Mouse (Mus musculus) G1E (cell line): ENCODE data around the gene Gse1.

ENCODE experiments used
- CTCF ChIP-seq: IDR thresholded peaks from 2 replicates; pipeline ENCODE4 v1.5.1; 2012; ENCODE audit warnings: low read depth, low read length, inconsistent platforms, mixed read lengths
- GATA1 ChIP-seq: IDR thresholded peaks from 2 replicates; pipeline ENCODE4 v1.6.1; 2012; ENCODE audit warnings: borderline replicate concordance, low read length, inconsistent platforms, mixed read lengths
- GATA2 ChIP-seq: IDR thresholded peaks from 2 replicates; pipeline ENCODE4 v1.6.1; 2012; ENCODE audit warnings: low read depth, low read length, inconsistent platforms, borderline replicate concordance
- POLR2AphosphoS5 ChIP-seq: IDR thresholded peaks from 2 replicates; pipeline ENCODE4 v1.6.1; 2012; ENCODE audit warnings: low read depth, low read length, inconsistent platforms; ENCODE audit not compliant: insufficient replicate concordance
- TAL1 ChIP-seq: conservative IDR thresholded peaks from 2 replicates; pipeline ENCODE4 v1.6.1; 2012; ENCODE audit warnings: low read depth, low read length, inconsistent platforms, mixed read lengths

- TF ChIP-seq GATA1, result no peak
- TF ChIP-seq CTCF, result no peak
- TF ChIP-seq POLR2AphosphoS5, result no peak
- no peak for TF ChIP-seq TAL1
- no peak for TF ChIP-seq GATA2
These were observed 20.2 kb downstream of the Gse1 start for GRCm38 (mm10) chr8:120248451-120248850.
